Mouse (Mus musculus) hindlimb bud, embryonic 11.5 days (tissue): ENCODE results near the gene Nudt1.

Experiments
- DNase-seq: peaks from one replicate; pipeline ENCODE4 v3.0.0-alpha.2; 2012; ENCODE audit warnings: low read depth, low spot score; ENCODE audit errors: extremely low spot score

Gene Nudt1

DNA sequence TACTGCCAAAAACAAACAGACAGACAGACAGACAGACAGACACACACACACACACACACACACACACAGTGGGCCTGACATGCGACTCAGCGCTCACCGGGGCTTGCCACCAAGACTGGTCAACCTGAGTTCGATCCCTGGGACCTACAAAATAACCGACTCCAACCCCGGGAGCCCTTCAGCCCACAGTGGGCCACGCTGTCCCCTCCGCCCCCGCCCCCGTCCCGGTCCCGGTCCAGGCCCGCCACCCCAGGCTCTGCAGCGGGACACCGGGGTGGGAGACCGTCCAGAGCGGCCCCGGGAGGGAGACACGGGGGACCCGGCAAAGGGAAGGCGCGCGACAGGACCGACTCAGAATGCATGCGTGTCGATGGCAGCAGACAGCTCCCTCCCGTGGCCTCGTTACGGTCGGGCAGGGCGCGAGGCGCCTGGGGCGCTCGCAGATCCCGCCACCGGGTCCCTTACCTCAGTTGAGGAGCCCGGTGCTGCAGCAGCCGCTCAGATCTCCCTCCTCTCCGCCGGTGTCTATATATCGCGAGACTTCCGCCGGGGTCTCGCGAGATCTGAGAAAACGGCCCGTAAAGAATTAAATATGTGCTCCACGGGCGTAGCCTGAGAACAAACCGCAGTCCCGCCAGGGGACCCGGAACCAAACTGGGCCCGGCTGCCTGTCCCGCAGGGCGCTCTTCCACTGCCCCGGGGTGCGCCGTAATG lies at the start of gene Nudt1, which contains the start of gene Mad1l1:
Gene Nudt1, plus strand, starts transcription at position 615 of the 714 bp plus-strand sequence.
Gene Mad1l1, minus strand, starts transcription at position 511 of the 714 bp plus-strand sequence.
- DNase-seq, result peak; percentile 98

GRCm38 (mm10) chr5:140276779-140277178 lies 44.7 kb upstream of the Nudt1 start:
- no peak for DNase-seq

DNA sequence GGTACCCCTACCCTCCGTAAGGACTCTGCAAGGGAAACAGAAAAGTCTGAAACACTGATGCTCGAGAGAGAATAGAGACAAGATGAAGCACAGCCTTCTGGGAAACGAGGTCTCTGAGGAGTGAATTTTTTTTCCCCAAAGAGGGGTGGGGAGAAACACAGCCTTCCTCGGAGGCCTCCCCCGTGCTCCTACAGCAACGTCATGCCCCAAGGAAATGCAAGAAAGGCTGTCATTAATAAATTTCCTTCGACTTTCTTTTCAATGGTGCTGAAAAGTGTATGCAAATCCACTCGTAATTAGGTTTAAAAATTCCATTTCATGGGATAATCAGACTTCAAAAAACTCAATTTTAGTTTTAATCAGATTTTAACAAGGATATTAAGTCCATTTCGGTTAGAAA lies 41.3 kb upstream of the Nudt1 start:
- no peak for DNase-seq

GRCm38 (mm10) chr5:140282376-140282775 lies 39.1 kb upstream of the Nudt1 start:
- no peak for DNase-seq

DNA sequence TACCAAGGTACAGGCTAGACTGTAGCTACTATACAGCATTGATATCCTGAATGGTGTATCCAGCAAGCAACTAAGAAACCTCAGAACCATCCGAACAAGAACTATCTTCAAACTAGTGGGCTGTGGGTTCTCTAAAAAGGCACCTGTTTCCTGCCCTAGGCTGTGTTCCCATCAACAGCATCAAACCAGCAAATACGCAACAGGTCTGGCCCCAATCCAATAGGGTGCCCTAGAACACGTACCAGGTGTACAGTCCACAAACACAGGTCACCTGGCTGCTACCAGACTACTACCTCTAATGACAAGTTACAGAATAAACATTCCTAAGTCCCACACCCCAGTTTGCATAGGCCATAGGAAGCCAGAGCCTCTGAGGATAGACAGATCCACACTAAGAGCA lies 38.6 kb upstream of the Nudt1 start:
- DNase-seq, result no peak

- no peak for DNase-seq
These were observed 37.4 kb upstream of the Nudt1 start for GRCm38 (mm10) chr5:140284011-140284410.

DNA sequence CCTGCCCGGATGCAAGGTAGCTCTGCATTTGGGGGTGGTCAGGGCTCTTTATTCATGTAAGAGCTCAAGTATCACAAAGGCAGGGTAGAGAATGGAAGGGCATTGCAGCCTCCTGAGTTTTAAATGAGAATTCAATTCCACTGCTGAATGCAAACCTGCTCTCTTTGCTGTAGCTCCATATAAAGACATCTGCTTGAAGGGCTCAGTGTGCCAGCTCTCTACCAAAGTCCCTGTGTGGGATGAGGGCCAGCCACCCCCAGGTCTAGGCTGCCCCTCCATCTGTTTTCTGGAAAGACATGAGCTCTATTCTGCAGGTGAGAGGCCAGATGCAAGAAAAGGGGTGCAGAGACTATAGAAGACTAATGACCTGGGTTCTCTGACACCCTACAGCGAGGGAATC lies 36.7 kb upstream of the Nudt1 start:
- no peak for DNase-seq

DNA sequence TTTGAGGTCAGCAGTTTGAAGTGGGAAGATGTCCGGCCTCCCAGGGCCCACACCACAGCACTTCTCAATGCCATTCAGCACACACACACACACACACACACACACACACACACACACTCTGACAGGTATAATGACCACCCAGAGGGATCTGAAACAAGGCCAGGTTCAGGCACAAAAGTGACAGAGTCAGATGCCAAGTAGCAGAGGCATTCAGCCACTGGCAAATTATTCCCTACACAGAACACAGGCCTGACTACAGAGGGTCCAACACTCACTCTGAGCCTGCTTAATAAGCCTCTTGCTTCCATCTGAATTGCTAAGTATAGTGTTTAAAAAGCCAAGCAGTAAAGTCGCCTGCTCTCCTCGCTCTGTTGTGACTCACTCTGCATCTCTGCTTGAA lies 33.2 kb upstream of the Nudt1 start:
- DNase-seq, result no peak

- DNase-seq, result no peak
These were observed 32.3 kb upstream of the Nudt1 start for GRCm38 (mm10) chr5:140289161-140289560.

DNA sequence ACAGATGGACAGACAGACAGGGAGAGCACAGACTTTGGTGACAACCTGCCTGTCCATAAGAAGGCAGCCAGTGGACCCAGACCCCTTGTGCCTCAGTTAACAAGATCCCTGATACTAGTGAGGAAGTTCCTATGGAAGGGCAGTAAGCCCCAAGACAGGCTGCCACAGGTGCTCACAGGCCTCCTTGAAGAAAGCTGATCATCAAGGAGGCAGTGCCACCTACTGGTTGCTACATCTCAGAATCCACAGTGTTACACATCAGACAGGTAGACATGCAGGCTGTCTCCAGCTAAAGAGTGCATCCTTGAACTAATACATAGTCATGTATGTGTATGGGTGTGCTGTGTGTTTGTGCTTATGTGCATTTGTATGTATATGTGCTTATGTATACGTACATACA lies 29.3 kb upstream of the Nudt1 start:
- peak; percentile 24 for DNase-seq

DNA sequence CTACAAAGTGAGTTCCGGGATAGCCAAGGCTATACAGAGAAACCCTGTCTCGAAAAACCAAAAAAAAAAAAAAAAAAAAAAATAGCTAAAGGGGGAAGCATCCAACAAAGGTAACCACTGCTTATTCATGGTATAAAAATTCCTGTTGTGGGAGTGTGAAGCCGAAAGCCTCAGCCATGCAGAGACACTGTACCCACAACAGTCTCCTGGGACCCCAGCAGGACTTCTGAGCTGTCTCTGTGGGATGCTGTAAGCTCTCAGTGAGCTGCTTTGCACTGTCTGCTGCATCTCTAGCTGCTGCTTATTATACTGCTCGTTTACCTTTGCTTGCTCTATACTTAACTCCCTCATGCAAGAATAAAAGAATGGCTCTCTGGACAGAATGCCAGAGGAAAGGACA lies 23.2 kb upstream of the Nudt1 start:
- DNase-seq, result no peak

DNA sequence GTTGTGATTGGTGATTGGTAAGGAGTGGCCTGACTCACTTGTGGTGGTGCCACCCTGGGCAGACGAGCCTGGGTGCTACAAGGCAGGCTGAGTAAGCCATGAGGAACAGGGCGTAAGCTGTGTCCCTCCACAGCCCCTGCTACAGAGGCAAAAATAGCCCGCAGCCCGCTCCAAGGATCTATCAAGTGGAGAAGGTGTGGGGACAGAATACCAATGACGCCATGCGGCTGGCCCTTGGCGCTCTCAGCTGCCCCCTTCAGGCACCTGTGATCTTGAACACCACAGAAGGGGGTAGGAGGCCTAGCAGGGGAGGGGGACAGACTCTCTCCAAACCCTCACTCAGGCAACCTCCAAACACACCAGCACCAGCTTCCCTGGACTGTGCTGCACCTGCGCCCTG lies 15.4 kb upstream of the Nudt1 start:
- DNase-seq, result no peak

- no peak for DNase-seq
These were observed 13.9 kb upstream of the Nudt1 start for GRCm38 (mm10) chr5:140307602-140308001.

- DNase-seq, result no peak
These were observed 4.7 kb upstream of the Nudt1 start for GRCm38 (mm10) chr5:140316716-140317115.

DNA sequence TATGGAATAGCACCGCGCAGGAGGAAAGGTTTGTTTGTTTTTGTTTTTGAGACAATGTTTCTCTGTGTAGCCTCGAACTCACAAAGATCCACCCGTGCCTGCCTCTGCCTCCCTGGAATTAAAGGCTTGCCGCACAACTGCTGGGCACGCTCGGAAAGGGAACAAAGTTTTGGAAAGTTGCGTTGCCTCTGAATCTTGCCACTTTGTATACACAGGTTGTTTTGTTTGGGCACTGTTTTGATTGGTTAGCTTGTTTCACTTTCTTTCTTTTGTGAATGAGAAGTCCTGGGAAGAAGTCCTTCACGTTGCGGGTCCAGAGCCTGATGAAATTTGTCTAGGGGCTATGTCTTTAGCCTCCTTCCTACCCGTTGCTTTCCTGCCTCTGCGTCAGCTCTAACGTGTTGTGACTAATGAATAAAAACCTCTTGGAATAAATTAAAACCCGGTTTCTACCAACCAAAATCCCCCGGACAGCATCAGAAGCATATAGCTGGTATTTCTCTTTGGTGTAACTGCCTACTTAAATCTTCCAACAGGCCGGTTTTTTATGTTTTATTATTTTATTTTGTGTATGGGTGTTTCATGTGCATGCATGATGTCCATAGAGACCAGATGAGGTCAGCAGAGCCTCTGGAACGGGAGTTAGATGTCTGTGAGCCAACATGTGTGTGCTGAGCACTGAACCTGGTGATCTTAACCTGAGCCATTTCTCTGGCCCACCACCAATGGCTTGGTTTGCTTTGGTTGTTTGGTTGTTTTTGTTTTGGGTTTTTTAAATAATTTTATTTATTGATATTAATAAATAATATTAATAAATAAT lies 510 bp downstream of the Nudt1 start:
- DNase-seq, result peak; percentile 37

DNA sequence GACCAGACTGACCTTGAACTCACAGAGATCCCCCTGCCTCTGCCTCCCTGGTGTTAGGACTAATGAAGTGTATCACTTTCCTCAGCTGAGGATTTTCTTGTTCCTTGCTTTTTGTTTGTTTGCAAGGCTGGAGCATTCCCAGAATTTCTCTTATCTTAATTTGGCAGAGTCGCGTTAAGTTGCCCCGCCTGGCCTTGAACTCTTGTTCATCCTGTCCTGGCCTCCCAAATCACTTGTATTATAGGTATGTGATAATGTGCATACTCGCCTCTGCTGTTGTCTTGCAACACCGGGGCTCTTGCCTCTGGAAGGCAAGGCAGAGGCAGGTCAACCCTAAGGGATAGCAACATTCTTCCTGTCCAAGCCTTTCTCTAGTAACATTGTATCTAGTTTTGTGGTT lies 2.6 kb downstream of the Nudt1 start:
- no peak for DNase-seq

DNA sequence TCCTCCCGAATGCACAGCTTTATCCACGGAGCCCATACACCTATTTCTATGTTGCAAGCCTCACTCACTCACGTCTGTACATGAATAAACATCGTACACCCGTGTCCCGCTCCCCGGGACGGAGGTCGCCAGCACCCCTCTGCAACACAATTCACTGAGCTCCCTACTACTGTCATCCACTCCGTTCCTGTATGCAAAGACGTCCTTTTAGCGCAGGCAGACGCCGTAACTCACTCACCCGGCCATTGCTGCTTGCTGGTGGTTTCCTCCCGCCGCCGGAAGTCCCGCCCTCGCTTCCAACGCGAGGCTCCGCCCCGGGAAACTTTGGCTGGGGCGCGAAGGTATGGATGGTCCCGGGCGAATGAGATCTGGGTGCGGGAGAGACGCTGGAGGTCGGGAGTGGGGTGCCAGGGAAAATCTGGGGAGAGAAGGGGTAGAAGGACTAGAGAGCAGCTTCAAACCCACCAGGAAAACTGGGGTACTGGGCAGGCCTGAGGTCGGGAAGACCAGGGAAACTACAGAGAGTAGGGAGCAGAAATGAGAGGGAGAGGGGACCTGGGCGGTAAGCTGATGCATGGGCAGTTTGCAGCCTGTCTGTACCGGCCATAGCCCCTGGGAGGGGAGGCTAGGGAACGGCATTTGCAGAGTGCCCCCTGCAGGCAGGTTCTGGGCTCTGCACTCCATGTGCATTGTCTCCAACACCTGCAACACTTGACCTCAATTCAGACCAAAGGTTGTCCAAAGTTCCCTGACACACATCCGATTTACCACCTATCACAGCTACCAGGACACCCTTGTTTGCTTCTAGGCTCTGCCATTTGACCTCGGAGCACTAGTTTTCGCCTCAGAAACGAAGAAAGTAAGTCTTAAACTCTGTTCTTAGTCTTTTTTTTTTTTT lies 10.4 kb downstream of the Nudt1 start, which contains the start of gene Mrm2:
Gene Mrm2, minus strand, starts transcription at position 284 of the 898 bp plus-strand sequence.
- DNase-seq, result peak; percentile 66

GRCm38 (mm10) chr5:140332519-140332918 lies 11.1 kb downstream of the Nudt1 start:
- no peak for DNase-seq

DNA sequence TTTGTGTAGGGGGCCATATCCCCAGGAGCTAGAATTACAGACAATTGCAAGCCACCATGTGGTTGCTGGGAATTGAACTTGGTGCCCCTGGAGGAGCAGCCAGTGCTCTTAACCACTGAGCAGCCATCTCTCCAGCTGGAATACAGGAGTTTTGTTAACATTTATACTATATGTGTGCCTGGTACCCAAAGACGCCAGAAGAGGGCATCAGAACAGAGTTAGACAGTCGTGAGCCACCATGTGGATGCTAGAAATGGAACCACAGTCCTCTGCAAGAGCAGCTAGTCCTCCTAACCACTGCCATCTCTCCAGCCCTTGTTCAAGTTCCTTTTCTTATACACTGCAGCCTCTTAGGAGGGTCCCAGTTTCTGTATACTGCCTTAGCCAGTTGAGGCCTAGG lies 12.2 kb downstream of the Nudt1 start:
- no peak for DNase-seq

DNA sequence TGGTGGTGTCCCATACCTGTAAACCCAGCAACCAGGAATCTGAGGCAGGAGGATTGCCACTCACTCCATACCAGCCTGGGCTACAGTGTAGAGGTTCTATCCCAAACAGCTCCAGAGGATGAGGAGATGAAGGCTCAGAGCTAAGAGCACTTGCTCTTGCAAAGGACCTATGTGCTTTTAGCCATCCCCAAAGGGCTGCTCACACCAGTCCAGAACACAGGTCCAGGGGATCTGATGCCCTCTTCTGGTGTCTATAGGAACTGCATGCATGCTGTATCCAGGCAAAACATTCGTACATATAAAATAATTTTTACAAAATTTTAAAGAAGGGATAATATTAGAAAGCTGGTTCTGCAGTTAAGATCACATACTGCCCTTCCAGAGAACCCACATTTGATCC lies 15.2 kb downstream of the Nudt1 start:
- DNase-seq, result no peak

GRCm38 (mm10) chr5:140338779-140339178 lies 17.3 kb downstream of the Nudt1 start:
- no peak for DNase-seq
